In genomic region chr14:27187025-27187424, GRCm38 (mm10) we compare ENCODE assay signal across 8 mouse cellular contexts.
A peak's percentile ranks its signal among the peaks of the same experiment; 100 is the strongest.
DNase-seq lines count a peak whose midpoint lies in the region; ATAC-seq lines count a peak whose summit lies in the region.

No protein-coding gene starts in this region.

- H3K36me3 ChIP-seq in hindbrain, embryonic 10.5 days: no peaks in the 10 kb centered on the region
- H3K36me3 ChIP-seq in hindbrain, embryonic 13.5 days: no peaks in the 10 kb centered on the region
- no peaks in the 10 kb centered on the region for H3K36me3 ChIP-seq in liver, embryonic 13.5 days
- no peaks in the 10 kb centered on the region for H3K36me3 ChIP-seq in neural tube, embryonic 11.5 days (ENCODE audit: control insufficient read depth, insufficient read depth, low read length)
- H3K36me3 ChIP-seq in stomach, embryonic 15.5 days: no peaks in the 10 kb centered on the region

- ATAC-seq in hindbrain, embryonic 13.5 days (ENCODE audit: low FRiP score): no peak; the same call in 1 of the 2 replicates
- ATAC-seq in liver, embryonic 13.5 days (ENCODE audit: low read depth): no peak
- ATAC-seq in neural tube, embryonic 11.5 days (ENCODE audit: insufficient read depth, low FRiP score, low TSS enrichment): no peak
- ATAC-seq in stomach, embryonic 15.5 days (ENCODE audit: insufficient read depth, low FRiP score, low read depth): peak; percentile 64; the same call in 1 of the 2 replicates

- WGBS in hindbrain, embryonic 10.5 days: 7% methylated on average over 4 of the region's 4 CpGs
- 6% methylated on average over 4 of the region's 4 CpGs for WGBS in hindbrain, embryonic 13.5 days
- WGBS in liver, embryonic 13.5 days (ENCODE audit: insufficient replicate concordance): 11% methylated on average over 4 of the region's 4 CpGs
- 6% methylated on average over 4 of the region's 4 CpGs for WGBS in neural tube, embryonic 11.5 days
- WGBS in stomach, embryonic 15.5 days: 6% methylated on average over 4 of the region's 4 CpGs

- no peak overlapping the region for H3K9ac ChIP-seq in hindbrain, embryonic 13.5 days
- no peak overlapping the region for H3K9ac ChIP-seq in liver, embryonic 13.5 days
- no peak overlapping the region for H3K9ac ChIP-seq in neural tube, embryonic 11.5 days (ENCODE audit: low read length)
- H3K9ac ChIP-seq in stomach, embryonic 15.5 days: no peak overlapping the region

- peaks cover 4% of the 10 kb centered on the region; the same call in 1 of the 2 replicates for H3K4me1 ChIP-seq in hindbrain, embryonic 10.5 days (replicated peaks)
- peaks cover 3% of the 10 kb centered on the region; the same call in 1 of the 2 replicates for H3K4me1 ChIP-seq in hindbrain, embryonic 13.5 days (replicated peaks)
- peaks cover 7% of the 10 kb centered on the region; the same call in 1 of the 2 replicates for H3K4me1 ChIP-seq in liver, embryonic 13.5 days (replicated peaks)
- no peaks in the 10 kb centered on the region for H3K4me1 ChIP-seq in neural tube, embryonic 11.5 days (ENCODE audit: control insufficient read depth, insufficient read depth, low read length)
- H3K4me1 ChIP-seq in stomach, embryonic 15.5 days: peaks cover 13% of the 10 kb centered on the region

- DNase-seq in hindbrain, embryonic 10.5 days (ENCODE audit: low spot score): peak; percentile 77
- DNase-seq in embryo, embryonic 11.5 days (ENCODE audit: low read depth, low spot score): peak; percentile 71
- DNase-seq in heart, adult 8-10 months (ENCODE audit: low spot score): peak; percentile 84
- peak; percentile 90 for DNase-seq in kidney, postnatal 10 days
- peak; percentile 16 for DNase-seq in liver, embryonic 13.5 days
- DNase-seq in neural tube, embryonic 11.5 days (ENCODE audit: low spot score): peak; percentile 80

- H3K4me2 ChIP-seq in hindbrain, embryonic 13.5 days: no peak overlapping the region
- H3K4me2 ChIP-seq in liver, embryonic 13.5 days: no peak overlapping the region
- H3K4me2 ChIP-seq in neural tube, embryonic 11.5 days (ENCODE audit: low read depth): no peak overlapping the region
- H3K4me2 ChIP-seq in stomach, embryonic 15.5 days: no peak overlapping the region

- H3K4me3 ChIP-seq in hindbrain, embryonic 10.5 days: no peak overlapping the region
- H3K4me3 ChIP-seq in hindbrain, embryonic 13.5 days: no peak overlapping the region
- no peak overlapping the region for H3K4me3 ChIP-seq in liver, embryonic 13.5 days (replicated peaks)
- no peak overlapping the region for H3K4me3 ChIP-seq in neural tube, embryonic 11.5 days (ENCODE audit: low read depth, low read length)
- H3K4me3 ChIP-seq in stomach, embryonic 15.5 days (replicated peaks): no peak overlapping the region

- H3K27me3 ChIP-seq in hindbrain, embryonic 10.5 days (ENCODE audit: insufficient read depth, poor library complexity, severe bottlenecking): no peaks in the 10 kb centered on the region
- no peaks in the 10 kb centered on the region for H3K27me3 ChIP-seq in hindbrain, embryonic 13.5 days
- no peaks in the 10 kb centered on the region for H3K27me3 ChIP-seq in liver, embryonic 13.5 days
- H3K27me3 ChIP-seq in neural tube, embryonic 11.5 days (ENCODE audit: control insufficient read depth, insufficient read depth, low read length): no peaks in the 10 kb centered on the region
- H3K27me3 ChIP-seq in stomach, embryonic 15.5 days (replicated peaks): no peaks in the 10 kb centered on the region

- no peak overlapping the region for H3K27ac ChIP-seq in hindbrain, embryonic 10.5 days
- H3K27ac ChIP-seq in hindbrain, embryonic 13.5 days: no peak overlapping the region
- no peak overlapping the region for H3K27ac ChIP-seq in liver, embryonic 13.5 days
- no peak overlapping the region for H3K27ac ChIP-seq in neural tube, embryonic 11.5 days (ENCODE audit: low read depth, low read length)
- H3K27ac ChIP-seq in stomach, embryonic 15.5 days: no peak overlapping the region

- no peaks in the 10 kb centered on the region for H3K9me3 ChIP-seq in hindbrain, embryonic 10.5 days
- H3K9me3 ChIP-seq in hindbrain, embryonic 13.5 days: no peaks in the 10 kb centered on the region
- no peaks in the 10 kb centered on the region for H3K9me3 ChIP-seq in liver, embryonic 13.5 days (replicated peaks)
- H3K9me3 ChIP-seq in neural tube, embryonic 11.5 days (ENCODE audit: control insufficient read depth, low read length): no peaks in the 10 kb centered on the region
- no peaks in the 10 kb centered on the region for H3K9me3 ChIP-seq in stomach, embryonic 15.5 days

Comparison
In these comparisons a context has a peak if more than half of its experiments do, and no peak if none do; other contexts are left out.
1. DNase-seq: peak in every context shown above with its lines; median percentile 90 in kidney, postnatal 10 days; 84 in heart, adult 8-10 months; 80 in neural tube, embryonic 11.5 days; 77 in hindbrain, embryonic 10.5 days; 71 in embryo, embryonic 11.5 days; 16 in liver, embryonic 13.5 days.